Mouse (Mus musculus): Measurements from ENCODE around the gene Itga5.

Itga5 gene

DNA sequence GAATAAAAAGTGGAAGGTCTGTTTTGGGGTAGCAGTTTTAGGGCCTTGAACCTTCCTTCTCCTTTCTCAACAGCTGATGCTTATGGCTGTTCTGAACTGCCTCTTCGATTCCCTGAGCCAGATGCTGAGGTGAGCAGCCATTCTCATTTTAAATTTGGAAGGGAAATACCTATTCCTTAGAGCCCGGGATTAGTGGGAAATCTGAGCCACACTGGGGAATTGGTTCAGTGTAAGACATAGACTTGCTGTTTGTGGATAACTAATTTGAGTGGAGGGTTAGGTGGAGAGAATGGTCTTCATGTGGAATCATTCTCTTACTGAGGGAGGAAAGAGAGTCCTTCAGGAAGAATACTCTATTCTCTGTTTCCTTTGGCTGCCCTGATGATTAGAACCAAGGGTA is 71.9 kb downstream of the Itga5 start:
- H3K4me1 ChIP-seq (replicated peaks; ENCODE audit: low read depth, low read length) = peaks cover 56% of the 10 kb centered on the region
- H3K36me3 ChIP-seq (ENCODE audit: insufficient read depth, low read length) = peaks cover 95% of the 10 kb centered on the region
- H3K27me3 ChIP-seq (ENCODE audit: insufficient read depth, low read length) = no peaks in the 10 kb centered on the region
- no peak overlapping the region for H3K4me3 ChIP-seq (replicated peaks; ENCODE audit: low read length)
- no peak for TF ChIP-seq CTCF (conservative IDR thresholded peaks at IDR 0.05; ENCODE audit: low read length)
- TF ChIP-seq NANOG (IDR thresholded peaks at IDR 0.05; ENCODE audit: borderline replicate concordance, low read length) = no peak
- no peak for TF ChIP-seq POU5F1 (IDR thresholded peaks at IDR 0.05; ENCODE audit: borderline replicate concordance, low read length)
- H3K9me3 ChIP-seq (ENCODE audit: low read length) = no peaks in the 10 kb centered on the region

Data from E14TG2a.4 (cell line).